Mouse (Mus musculus) spleen, postnatal 4 days (tissue): ENCODE measurements at regions not wholly inside any gene's neighbourhood (a gene's known extent, or its start where the extent isn't known, plus 50 kb on each side); places are given as distances from the start of the nearest gene placed in this dataset.

Experiments
- DNase-seq, 2 experiments: peaks; one replicate each; pipeline ENCODE4 v3.0.0; 2022; ENCODE audit warnings: low spot score in 2 of 2

GRCm38 (mm10) chr16:24341736-24342135 is 51.6 kb upstream of the Lpp start:
- DNase-seq = no peak

GRCm38 (mm10) chr16:24340646-24341045 is 52.7 kb upstream of the Lpp start:
- no peak for DNase-seq

GRCm38 (mm10) chr16:24339320-24340265 is 53.7 kb upstream of the Lpp start:
- DNase-seq = no peak

GRCm38 (mm10) chr16:24338404-24338803 is 54.9 kb upstream of the Lpp start:
- DNase-seq = no peak

GRCm38 (mm10) chr16:24334389-24334788 is 58.9 kb upstream of the Lpp start:
- no peak for DNase-seq

GRCm38 (mm10) chr16:24331446-24332020 is 61.8 kb upstream of the Lpp start:
- no peak for DNase-seq

- peak in 1 of 2 experiments; percentile 13 for DNase-seq
Observed at GRCm38 (mm10) chr16:24326571-24326970, 66.7 kb upstream of the Lpp start.

- DNase-seq = no peak
Observed at GRCm38 (mm10) chr16:24326046-24326445, 67.3 kb upstream of the Lpp start.

GRCm38 (mm10) chr16:24324917-24325316 is 68.4 kb upstream of the Lpp start:
- DNase-seq = no peak

- DNase-seq = peak in 1 of 2 experiments; percentile 46
Observed at GRCm38 (mm10) chr16:24318723-24319437, 74.4 kb upstream of the Lpp start.

GRCm38 (mm10) chr16:24313544-24314326 is 79.6 kb upstream of the Lpp start:
- DNase-seq = no peak

- DNase-seq = no peak
Observed at GRCm38 (mm10) chr16:24305391-24305790, 87.9 kb upstream of the Lpp start.

- peak in 1 of 2 experiments; percentile 24 for DNase-seq
Observed at GRCm38 (mm10) chr16:24296790-24297189, 96.5 kb upstream of the Lpp start.

GRCm38 (mm10) chr16:24295626-24296440 is 97.5 kb upstream of the Lpp start:
- peak in 1 of 2 experiments; percentile 7 for DNase-seq

- no peak for DNase-seq
Observed at GRCm38 (mm10) chr16:24284215-24284614, 109.1 kb upstream of the Lpp start.

GRCm38 (mm10) chr16:24282194-24282683 is 111.1 kb upstream of the Lpp start:
- DNase-seq = peak in 1 of 2 experiments; percentile 13

GRCm38 (mm10) chr16:24281561-24281960 is 111.7 kb upstream of the Lpp start:
- DNase-seq = no peak

GRCm38 (mm10) chr16:24277857-24278256 is 115.5 kb upstream of the Lpp start:
- DNase-seq = no peak

- no peak for DNase-seq
Observed at GRCm38 (mm10) chr16:24262701-24263100, 130.6 kb upstream of the Lpp start.

- no peak for DNase-seq
Observed at GRCm38 (mm10) chr16:24259711-24260230, 133.5 kb upstream of the Lpp start.
